ENCODE assay signal across 10 mouse cellular contexts in genomic region chr2:26357484-26357883, GRCm38 (mm10). TPM values are rescaled to one million over a fixed set of nuclear protein-coding genes. Genes with fewer than 3 reads are reported as not detected.
DNase-seq lines count a peak whose midpoint lies in the region; ATAC-seq and TF ChIP-seq lines count a peak whose summit lies in the region.
"Had no signal": no experiment of that assay in that cellular context is flagged by ENCODE, and none has a peak within 500 bp of the region (broad histone marks: within the 10 kb centered on the region; RNA-seq: fewer than 3 reads in every experiment).

No protein-coding gene starts in this region.

- no peaks in the 10 kb centered on the region; the same call in 1 of the 2 replicates for H3K36me3 ChIP-seq in intestine, postnatal 0 days (ENCODE audit: control insufficient read depth, insufficient read depth)
- no peaks in the 10 kb centered on the region for H3K36me3 ChIP-seq in intestine, embryonic 15.5 days
- peaks cover 7% of the 10 kb centered on the region for H3K36me3 ChIP-seq in embryonic facial prominence, embryonic 10.5 days (replicated peaks)

- H3K27ac ChIP-seq in intestine, postnatal 0 days (ENCODE audit: low read depth, low read length) = no peak overlapping the region
- H3K27ac ChIP-seq in intestine, embryonic 15.5 days = no peak overlapping the region
- no peak overlapping the region; the same call in 1 of the 2 replicates for H3K27ac ChIP-seq in embryonic facial prominence, embryonic 10.5 days (replicated peaks)

- WGBS in intestine, postnatal 0 days = 57% methylated on average over 15 of the region's 15 CpGs
- WGBS in intestine, embryonic 15.5 days = 50% methylated on average over 15 of the region's 15 CpGs
- WGBS in embryonic facial prominence, embryonic 10.5 days = 49% methylated on average over 15 of the region's 15 CpGs

- 0 out of 2 replicates have a peak, but pooled peaks have one; percentile 15 for ATAC-seq in intestine, postnatal 0 days
- no peak for ATAC-seq in intestine, embryonic 15.5 days
- ATAC-seq: intestine, embryonic 16.5 days had no signal

- no peaks in the 10 kb centered on the region for H3K9me3 ChIP-seq in intestine, postnatal 0 days (ENCODE audit: control insufficient read depth)
- no peaks in the 10 kb centered on the region for H3K9me3 ChIP-seq in intestine, embryonic 15.5 days
- H3K9me3 ChIP-seq in embryonic facial prominence, embryonic 10.5 days = no peaks in the 10 kb centered on the region

- no peak overlapping the region for H3K4me2 ChIP-seq in intestine, postnatal 0 days (replicated peaks; ENCODE audit: low read depth)
- H3K4me2 ChIP-seq in intestine, embryonic 15.5 days (replicated peaks) = no peak overlapping the region
- H3K4me2 ChIP-seq: heart, embryonic 11.5 days had no signal

- TF ChIP-seq CTCF in intestine, postnatal 0 days (IDR thresholded peaks at IDR 0.05; ENCODE audit: low read depth) = peak; percentile 66

- no peak overlapping the region for H3K9ac ChIP-seq in intestine, postnatal 0 days (ENCODE audit: low read depth, low read length)
- no peak overlapping the region for H3K9ac ChIP-seq in intestine, embryonic 15.5 days

- peak; percentile 42 for DNase-seq in ES-CJ7 (ENCODE audit: low read depth, low spot score)
- DNase-seq in embryonic facial prominence, embryonic 10.5 days (ENCODE audit: low spot score) = peak; percentile 17
- peak; percentile 86 to 92 for DNase-seq in kidney, postnatal 25 days
- no peak for DNase-seq in thymus, postnatal 14 days
- no peak for DNase-seq in urinary bladder, postnatal 10 days (ENCODE audit: low spot score)
- DNase-seq: embryo, embryonic 11 days had no signal

- no peaks in the 10 kb centered on the region for H3K27me3 ChIP-seq in intestine, postnatal 0 days (replicated peaks; ENCODE audit: control insufficient read depth, insufficient read depth, low read length)
- H3K27me3 ChIP-seq in intestine, embryonic 15.5 days (replicated peaks) = no peaks in the 10 kb centered on the region
- H3K27me3 ChIP-seq in embryonic facial prominence, embryonic 10.5 days (replicated peaks; ENCODE audit: low read depth, poor library complexity, severe bottlenecking) = no peaks in the 10 kb centered on the region; the same call in 1 of the 2 replicates

- 0 out of 2 replicates have a peak, but pooled peaks cover 5% of the 10 kb centered on the region for H3K4me1 ChIP-seq in intestine, postnatal 0 days (replicated peaks; ENCODE audit: control insufficient read depth, insufficient read depth, low read length)
- peaks cover 4% of the 10 kb centered on the region for H3K4me1 ChIP-seq in intestine, embryonic 15.5 days (replicated peaks)
- peaks cover 23% of the 10 kb centered on the region for H3K4me1 ChIP-seq in embryonic facial prominence, embryonic 10.5 days

- no peak overlapping the region for H3K4me3 ChIP-seq in intestine, postnatal 0 days (ENCODE audit: low read depth, low read length)
- no peak overlapping the region for H3K4me3 ChIP-seq in intestine, embryonic 15.5 days (replicated peaks)
- H3K4me3 ChIP-seq in embryonic facial prominence, embryonic 10.5 days = no peak overlapping the region

RNA-seq across cellular contexts. Expression of gene Card9, which starts 3.2 kb away (rescaled TPM):
- polyA plus RNA-seq in intestine, postnatal 0 days (2015; fragmentation: Nextera tagmentation; extraction: Ambion mirVana) = 0.26 and 0.33 TPM in 2 replicates
- polyA plus RNA-seq in intestine, embryonic 15.5 days (2015; fragmentation: Nextera tagmentation; extraction: Ambion mirVana) = 0.79 and 0.91 TPM in 2 replicates
- polyA plus RNA-seq in embryonic facial prominence, embryonic 10.5 days (2016; fragmentation: Nextera tagmentation; extraction: Ambion mirVana) = 0.87 and 0.96 TPM in 2 replicates

RNA-seq across cellular contexts. Expression of gene Dnlz, which starts 5.6 kb away (rescaled TPM):
- 16.4 and 17.0 TPM in 2 replicates for polyA plus RNA-seq in intestine, postnatal 0 days (2015; fragmentation: Nextera tagmentation; extraction: Ambion mirVana)
- polyA plus RNA-seq in intestine, embryonic 15.5 days (2015; fragmentation: Nextera tagmentation; extraction: Ambion mirVana) = 23.6 and 24.7 TPM in 2 replicates
- polyA plus RNA-seq in embryonic facial prominence, embryonic 10.5 days (2016; fragmentation: Nextera tagmentation; extraction: Ambion mirVana) = 31.5 and 32.2 TPM in 2 replicates

RNA-seq across cellular contexts. Expression of gene Snapc4, which starts 23.0 kb away (rescaled TPM):
- polyA plus RNA-seq in intestine, postnatal 0 days (2015; fragmentation: Nextera tagmentation; extraction: Ambion mirVana) = 5.6 and 6.7 TPM in 2 replicates
- polyA plus RNA-seq in intestine, embryonic 15.5 days (2015; fragmentation: Nextera tagmentation; extraction: Ambion mirVana) = 19.7 and 25.2 TPM in 2 replicates
- 39.3 and 39.8 TPM in 2 replicates for polyA plus RNA-seq in embryonic facial prominence, embryonic 10.5 days (2016; fragmentation: Nextera tagmentation; extraction: Ambion mirVana)

RNA-seq across cellular contexts. Expression of gene Entr1, which starts 31.6 kb away (rescaled TPM):
- polyA plus RNA-seq in intestine, postnatal 0 days (2015; fragmentation: Nextera tagmentation; extraction: Ambion mirVana) = 45.6 and 49.3 TPM in 2 replicates
- polyA plus RNA-seq in intestine, embryonic 15.5 days (2015; fragmentation: Nextera tagmentation; extraction: Ambion mirVana) = 88.2 and 90.6 TPM in 2 replicates
- polyA plus RNA-seq in embryonic facial prominence, embryonic 10.5 days (2016; fragmentation: Nextera tagmentation; extraction: Ambion mirVana) = 133 and 137 TPM in 2 replicates

RNA-seq across cellular contexts. Expression of gene Pmpca, which starts 31.7 kb away (rescaled TPM):
- polyA plus RNA-seq in intestine, postnatal 0 days (2015; fragmentation: Nextera tagmentation; extraction: Ambion mirVana) = 46.4 and 47.6 TPM in 2 replicates
- 101 and 105 TPM in 2 replicates for polyA plus RNA-seq in intestine, embryonic 15.5 days (2015; fragmentation: Nextera tagmentation; extraction: Ambion mirVana)
- 144 and 151 TPM in 2 replicates for polyA plus RNA-seq in embryonic facial prominence, embryonic 10.5 days (2016; fragmentation: Nextera tagmentation; extraction: Ambion mirVana)

Comparison
In these comparisons a context has a peak if more than half of its experiments do, and no peak if none do; other contexts are left out.
1. DNase-seq: peak in ES-CJ7 (single experiment), embryonic facial prominence, embryonic 10.5 days (single experiment) and kidney, postnatal 25 days (2 of 2); none in thymus, postnatal 14 days (single experiment) and urinary bladder, postnatal 10 days (single experiment).